Mouse (Mus musculus): ENCODE measurements around the gene Uba6. TPM values are rescaled to one million over a fixed set of nuclear protein-coding genes. Genes with fewer than 3 reads are reported as not detected.
A peak's percentile ranks its signal among the peaks of the same experiment; 100 is the strongest.

The Uba6 gene
- polyA plus RNA-seq, 1 experiment, result 1.3 TPM

- 69% methylated on average over 3 of the region's 3 CpGs for WGBS
- no peak for DNase-seq (ENCODE audit: low read depth, low spot score)
Measured at GRCm38 (mm10) chr5:86078720-86079334, 93.8 kb downstream of the Uba6 start.

- DNase-seq (ENCODE audit: low read depth, low spot score), result no peak
- WGBS, result 79% methylated on average over 4 of the region's 4 CpGs
Measured at GRCm38 (mm10) chr5:86072756-86073386, 99.7 kb downstream of the Uba6 start.

GRCm38 (mm10) chr5:86071538-86071937 is 101.1 kb downstream of the Uba6 start, which contains the start of gene Stap1:
TSS of gene Stap1 (plus strand) at chr5:86071746.
- WGBS, result 54% methylated on average over 7 of the region's 7 CpGs
- no peak for DNase-seq (ENCODE audit: low read depth, low spot score)

- DNase-seq (ENCODE audit: low read depth, low spot score), result no peak
- WGBS, result 55% methylated on average over 6 of the region's 6 CpGs
Measured at GRCm38 (mm10) chr5:86069121-86069520, 103.5 kb downstream of the Uba6 start.

- no peak for DNase-seq (ENCODE audit: low read depth, low spot score)
- WGBS, result 74% methylated on average over 3 of the region's 3 CpGs
Measured at GRCm38 (mm10) chr5:86068451-86068850, 104.2 kb downstream of the Uba6 start.

GRCm38 (mm10) chr5:86066551-86066929 is 106.1 kb downstream of the Uba6 start:
- DNase-seq (ENCODE audit: low read depth, low spot score), result peak; percentile 73
- WGBS, result under 1% methylated on average over 17 of the region's 17 CpGs

GRCm38 (mm10) chr5:86065876-86066550 is 106.6 kb downstream of the Uba6 start:
- no peak for DNase-seq (ENCODE audit: low read depth, low spot score)
- WGBS, result under 1% methylated on average over 17 of the region's 17 CpGs

GRCm38 (mm10) chr5:86065101-86065875 is 107.3 kb downstream of the Uba6 start, which contains the start of gene Cenpc1:
TSS of gene Cenpc1 (minus strand) at chr5:86065583.
- DNase-seq (ENCODE audit: low read depth, low spot score), result peak; percentile 89
- 1% methylated on average over 60 of the region's 60 CpGs for WGBS

GRCm38 (mm10) chr5:86063501-86063900 is 109.1 kb downstream of the Uba6 start:
- 80% methylated on average over 1 of the region's 1 CpGs for WGBS
- no peak for DNase-seq (ENCODE audit: low read depth, low spot score)

Other genes starting within 250 kb of the Uba6 start
- gene Cenpc1, start 107.2 kb downstream of the Uba6 start, polyA plus RNA-seq (2012; rRNA removed), result 2.6 and 3.0 TPM in 2 replicates
- 0.51 and 1.1 TPM in 2 replicates for gene Stap1, start 101.1 kb downstream of the Uba6 start, polyA plus RNA-seq (2012; rRNA removed)
- gene Gnrhr, start 25.1 kb upstream of the Uba6 start, polyA plus RNA-seq (2012; rRNA removed), result not detected in 2 replicates
- not detected in 2 replicates for gene Tmprss11c, start 116.5 kb upstream of the Uba6 start, polyA plus RNA-seq (2012; rRNA removed)
- not detected in 2 replicates for gene Tmprss11d, start 200.6 kb upstream of the Uba6 start, polyA plus RNA-seq (2012; rRNA removed)